Mouse (Mus musculus) lung, adult 2 months (tissue): ENCODE data around the gene Smg5.

Experiments
- CTCF ChIP-seq: fragments of 200-500 bp; IDR thresholded peaks from 2 replicates; pipeline ENCODE4 v1.5.1; 2011; ENCODE audit warnings: mild to moderate bottlenecking, low read length, control low read depth; ENCODE audit not compliant: insufficient read depth
- POLR2A ChIP-seq: fragments of 200-500 bp; IDR thresholded peaks from 2 replicates; pipeline ENCODE4 v1.6.1; 2011; ENCODE audit warnings: low read depth, mild to moderate bottlenecking, control low read depth, low read length, borderline replicate concordance; ENCODE audit errors: extremely low read depth

- TF ChIP-seq CTCF (no peak), POLR2A (no peak)
Observed at GRCm38 (mm10) chr3:88339006-88339405, 2.9 kb downstream of the Smg5 start.
